Mouse (Mus musculus) erythroblast, embryonic 14.5 days (primary cell): ENCODE results near the gene Irf3.

Experiments
- GATA1 ChIP-seq: IDR thresholded peaks from 2 replicates; pipeline ENCODE4 v1.6.1; 2012; ENCODE audit warnings: low read length, inconsistent platforms, mixed read lengths
- TAL1 ChIP-seq: IDR thresholded peaks from 3 replicates; pipeline ENCODE4 v1.6.1; 2012; ENCODE audit warnings: low read length, inconsistent platforms, mixed read lengths

DNA sequence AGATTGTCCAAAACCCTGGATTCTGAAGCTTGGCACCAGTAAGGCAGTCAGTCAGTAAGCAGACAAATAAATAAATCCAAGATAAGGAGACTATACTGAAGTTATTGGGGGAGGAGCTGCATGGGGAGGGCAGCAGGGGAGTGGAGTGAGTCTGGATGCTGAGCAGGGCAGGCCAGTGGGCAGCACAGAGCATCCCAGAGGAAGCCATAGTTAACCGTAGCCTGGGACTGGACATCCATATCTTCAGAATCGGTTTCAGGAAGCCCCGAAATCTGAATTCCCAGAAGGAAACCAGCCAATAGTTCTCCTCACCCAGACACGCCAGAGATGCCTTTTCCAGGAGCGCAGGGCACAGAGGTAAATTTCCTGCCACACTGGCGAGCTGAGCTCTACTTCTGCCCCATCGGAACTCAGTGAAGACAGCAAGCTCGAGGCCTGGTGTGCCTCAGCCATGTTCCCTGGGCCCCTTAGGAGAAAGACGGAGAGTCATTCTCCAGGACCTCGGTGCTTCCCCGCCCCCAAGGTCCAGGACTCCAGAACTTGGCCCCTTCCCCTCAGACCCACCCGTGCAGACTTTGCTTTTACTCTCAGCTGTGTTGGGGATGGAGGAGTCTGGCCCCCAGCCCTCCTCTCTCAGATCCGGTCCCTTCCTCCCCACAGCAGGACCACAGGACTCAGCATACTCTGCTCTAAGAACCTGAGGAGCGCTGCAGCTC lies 23.9 kb upstream of the Irf3 start:
- no peak for TF ChIP-seq GATA1
- TF ChIP-seq TAL1, result no peak
